Mouse (Mus musculus) lung, embryonic 15.5 days (tissue): Measurements from ENCODE around the gene Ptpn13. TPM values are rescaled to one million over a fixed set of nuclear protein-coding genes. Genes with fewer than 3 reads are reported as not detected.
A peak's percentile ranks its signal among the peaks of the same experiment; 100 is the strongest.

ENCODE experiments used
- ATAC-seq: fragments of 200-750 bp; cut with Nextera tagmentation; 2 replicates; pipeline ENCODE4 v1.8.0; 2017; ENCODE audit warnings: moderate number of reproducible peaks, borderline replicate concordance; ENCODE audit not compliant: low FRiP score, low TSS enrichment; ENCODE audit errors: extremely low read depth
- H3K27ac ChIP-seq: fragments of 300-500 bp; sonication (generic); 2 replicates; pipeline ENCODE4 v1.5.1; 2015; ENCODE audit warnings: moderate library complexity, mild to moderate bottlenecking, inconsistent platforms
- H3K27me3 ChIP-seq: fragments of 300-500 bp; sonication (generic); 2 replicates; pipeline ENCODE4 v1.6.1; 2015; ENCODE audit warnings: inconsistent platforms
- H3K36me3 ChIP-seq: fragments of 300-500 bp; sonication (generic); 2 replicates; pipeline ENCODE4 v1.6.1; 2015; ENCODE audit warnings: inconsistent platforms
- H3K4me1 ChIP-seq: fragments of 300-500 bp; sonication (generic); 2 replicates; pipeline ENCODE4 v1.6.1; 2015; ENCODE audit warnings: inconsistent platforms
- H3K4me2 ChIP-seq: fragments of 300-500 bp; sonication (generic); 2 replicates; pipeline ENCODE4 v1.6.1; 2015; ENCODE audit warnings: inconsistent platforms, mild to moderate bottlenecking, moderate library complexity
- H3K4me3 ChIP-seq: fragments of 300-500 bp; sonication (generic); 2 replicates; pipeline ENCODE4 v1.5.1; 2015; ENCODE audit warnings: mild to moderate bottlenecking, inconsistent platforms
- H3K9ac ChIP-seq: fragments of 300-500 bp; sonication (generic); 2 replicates; pipeline ENCODE4 v1.6.1; 2015; ENCODE audit warnings: inconsistent platforms
- H3K9me3 ChIP-seq: fragments of 300-500 bp; sonication (generic); 2 replicates; pipeline ENCODE4 v1.6.1; 2016; ENCODE audit warnings: inconsistent platforms
- WGBS: fragments of 180-500 bp; shearing (Covaris S2); methylation state at CpG from one replicate; pipeline ENCODE4 v1.1.7; 2015; 5-methylcytosine and 5-hydroxymethylcytosine counted together
- polyA plus RNA-seq: library from polyadenylated mRNA; unstranded; fragments of >200 nt; fragmentation: Nextera tagmentation; extraction: Ambion mirVana; gene quantifications from 2 replicates; pipeline ENCODE4 v1.2.1, GENCODE M21; 2015

The Ptpn13 gene
- polyA plus RNA-seq, 1 experiment from 2014 or later = 14.0 TPM

- ATAC-seq = peak; percentile 42; the same call in 1 of the 2 replicates
- H3K9ac ChIP-seq = no peak overlapping the region
- H3K9me3 ChIP-seq = no peaks in the 10 kb centered on the region
- H3K36me3 ChIP-seq = 0 out of 2 replicates have a peak, but pooled peaks cover 4% of the 10 kb centered on the region
- WGBS = 8% methylated on average over 6 of the region's 6 CpGs
- H3K27me3 ChIP-seq = no peaks in the 10 kb centered on the region
- no peak overlapping the region for H3K4me3 ChIP-seq
- 0 out of 2 replicates have a peak, but pooled peaks cover 5% of the 10 kb centered on the region for H3K4me1 ChIP-seq
- 0 out of 2 replicates have a peak overlapping the region, but pooled peaks have one; percentile 30 for H3K27ac ChIP-seq
- H3K4me2 ChIP-seq = no peak overlapping the region
Observed at GRCm38 (mm10) chr5:103499305-103499704, 74.3 kb downstream of the Ptpn13 start.

- H3K9me3 ChIP-seq = no peaks in the 10 kb centered on the region
- no peak overlapping the region for H3K4me2 ChIP-seq
- no peaks in the 10 kb centered on the region for H3K27me3 ChIP-seq
- H3K4me3 ChIP-seq = no peak overlapping the region
- WGBS = 90% methylated on average over 9 of the region's 9 CpGs
- 0 out of 2 replicates have a peak, but pooled peaks cover 5% of the 10 kb centered on the region for H3K4me1 ChIP-seq
- H3K27ac ChIP-seq = no peak overlapping the region
- no peak overlapping the region for H3K9ac ChIP-seq
- 0 out of 2 replicates have a peak, but pooled peaks cover 4% of the 10 kb centered on the region for H3K36me3 ChIP-seq
- no peak for ATAC-seq
Observed at GRCm38 (mm10) chr5:103501076-103501475, 76.1 kb downstream of the Ptpn13 start.

GRCm38 (mm10) chr5:103501839-103502238, 76.8 kb downstream of the Ptpn13 start:
- H3K9me3 ChIP-seq = no peaks in the 10 kb centered on the region
- 0 out of 2 replicates have a peak, but pooled peaks cover 5% of the 10 kb centered on the region for H3K4me1 ChIP-seq
- no peak overlapping the region for H3K4me2 ChIP-seq
- H3K4me3 ChIP-seq = no peak overlapping the region
- H3K27ac ChIP-seq = no peak overlapping the region
- ATAC-seq = no peak
- H3K27me3 ChIP-seq = no peaks in the 10 kb centered on the region
- 0 out of 2 replicates have a peak, but pooled peaks cover 4% of the 10 kb centered on the region for H3K36me3 ChIP-seq
- no peak overlapping the region for H3K9ac ChIP-seq
- 92% methylated on average over 6 of the region's 6 CpGs for WGBS

GRCm38 (mm10) chr5:103513162-103513561, 88.2 kb downstream of the Ptpn13 start:
- Histone ChIP-seq H3K4me1 (peaks cover 5% of the 10 kb centered on the region; the same call in 1 of the 2 replicates), H3K9ac (no peak overlapping the region), H3K4me2 (no peak overlapping the region), H3K36me3 (no peaks in the 10 kb centered on the region), H3K27ac (no peak overlapping the region), H3K9me3 (no peaks in the 10 kb centered on the region), H3K4me3 (no peak overlapping the region), H3K27me3 (no peaks in the 10 kb centered on the region)
- no peak for ATAC-seq
- 76% methylated on average over 9 of the region's 9 CpGs for WGBS

- Histone ChIP-seq H3K9ac (no peak overlapping the region), H3K4me3 (no peak overlapping the region), H3K27ac (no peak overlapping the region), H3K36me3 (no peaks in the 10 kb centered on the region), H3K4me2 (no peak overlapping the region), H3K27me3 (no peaks in the 10 kb centered on the region), H3K9me3 (no peaks in the 10 kb centered on the region), H3K4me1 (peaks cover 12% of the 10 kb centered on the region; the same call in 1 of the 2 replicates)
- 82% methylated on average over 7 of the region's 7 CpGs for WGBS
- no peak for ATAC-seq
Observed at GRCm38 (mm10) chr5:103514441-103514840, 89.4 kb downstream of the Ptpn13 start.

- Histone ChIP-seq H3K4me3 (no peak overlapping the region), H3K27ac (no peak overlapping the region), H3K9ac (no peak overlapping the region), H3K4me2 (no peak overlapping the region), H3K36me3 (no peaks in the 10 kb centered on the region), H3K27me3 (no peaks in the 10 kb centered on the region), H3K9me3 (no peaks in the 10 kb centered on the region), H3K4me1 (peaks cover 12% of the 10 kb centered on the region; the same call in 1 of the 2 replicates)
- WGBS = 74% methylated on average over 4 of the region's 4 CpGs
- no peak for ATAC-seq
Observed at GRCm38 (mm10) chr5:103515876-103516275, 90.9 kb downstream of the Ptpn13 start.

GRCm38 (mm10) chr5:103516555-103516954, 91.6 kb downstream of the Ptpn13 start:
- H3K27ac ChIP-seq = no peak overlapping the region
- H3K4me3 ChIP-seq = no peak overlapping the region
- H3K9ac ChIP-seq = no peak overlapping the region
- no peaks in the 10 kb centered on the region for H3K27me3 ChIP-seq
- no peaks in the 10 kb centered on the region for H3K9me3 ChIP-seq
- ATAC-seq = no peak
- peaks cover 12% of the 10 kb centered on the region; the same call in 1 of the 2 replicates for H3K4me1 ChIP-seq
- no peak overlapping the region for H3K4me2 ChIP-seq
- no peaks in the 10 kb centered on the region for H3K36me3 ChIP-seq

GRCm38 (mm10) chr5:103517641-103518040, 92.6 kb downstream of the Ptpn13 start:
- ATAC-seq = no peak
- Histone ChIP-seq H3K9ac (no peak overlapping the region), H3K36me3 (no peaks in the 10 kb centered on the region), H3K4me2 (no peak overlapping the region), H3K4me1 (peaks cover 12% of the 10 kb centered on the region; the same call in 1 of the 2 replicates), H3K27ac (peak overlapping the region; percentile 5; the same call in 1 of the 2 replicates), H3K4me3 (no peak overlapping the region), H3K9me3 (no peaks in the 10 kb centered on the region), H3K27me3 (no peaks in the 10 kb centered on the region)
- WGBS = 64% methylated on average over 6 of the region's 6 CpGs

- H3K4me1 ChIP-seq = peaks cover 17% of the 10 kb centered on the region; the same call in 1 of the 2 replicates
- no peaks in the 10 kb centered on the region for H3K27me3 ChIP-seq
- H3K4me2 ChIP-seq = no peak overlapping the region
- H3K9me3 ChIP-seq = no peaks in the 10 kb centered on the region
- 0 out of 2 replicates have a peak, but pooled peaks have one; percentile 44 for ATAC-seq
- WGBS = 53% methylated on average over 14 of the region's 14 CpGs
- no peaks in the 10 kb centered on the region for H3K36me3 ChIP-seq
- H3K27ac ChIP-seq = no peak overlapping the region; the same call in 1 of the 2 replicates
- no peak overlapping the region for H3K4me3 ChIP-seq
- H3K9ac ChIP-seq = no peak overlapping the region
Observed at GRCm38 (mm10) chr5:103518797-103519468, 93.9 kb downstream of the Ptpn13 start.

- Histone ChIP-seq H3K4me3 (no peak overlapping the region), H3K9ac (no peak overlapping the region), H3K36me3 (0 out of 2 replicates have a peak, but pooled peaks cover 3% of the 10 kb centered on the region), H3K9me3 (no peaks in the 10 kb centered on the region), H3K27me3 (no peaks in the 10 kb centered on the region), H3K4me2 (no peak overlapping the region), H3K27ac (no peak overlapping the region), H3K4me1 (peaks cover 17% of the 10 kb centered on the region; the same call in 1 of the 2 replicates)
- ATAC-seq = no peak
- 24% methylated on average over 3 of the region's 3 CpGs for WGBS
Observed at GRCm38 (mm10) chr5:103522371-103522770, 97.4 kb downstream of the Ptpn13 start.

- Histone ChIP-seq H3K27me3 (no peaks in the 10 kb centered on the region), H3K4me1 (peaks cover 5% of the 10 kb centered on the region; the same call in 1 of the 2 replicates), H3K4me3 (no peak overlapping the region), H3K27ac (no peak overlapping the region), H3K36me3 (peaks cover 17% of the 10 kb centered on the region; the same call in 1 of the 2 replicates), H3K9ac (no peak overlapping the region), H3K4me2 (no peak overlapping the region), H3K9me3 (no peaks in the 10 kb centered on the region)
- ATAC-seq = no peak
- 75% methylated on average over 20 of the region's 20 CpGs for WGBS
Observed at GRCm38 (mm10) chr5:103526668-103527436, 101.9 kb downstream of the Ptpn13 start.

- no peak overlapping the region for H3K4me2 ChIP-seq
- no peak overlapping the region for H3K27ac ChIP-seq
- H3K9ac ChIP-seq = no peak overlapping the region
- 64% methylated on average over 6 of the region's 6 CpGs for WGBS
- H3K4me1 ChIP-seq = peaks cover 5% of the 10 kb centered on the region; the same call in 1 of the 2 replicates
- H3K27me3 ChIP-seq = no peaks in the 10 kb centered on the region
- no peaks in the 10 kb centered on the region for H3K9me3 ChIP-seq
- no peak for ATAC-seq
- no peak overlapping the region for H3K4me3 ChIP-seq
- H3K36me3 ChIP-seq = peaks cover 17% of the 10 kb centered on the region; the same call in 1 of the 2 replicates
Observed at GRCm38 (mm10) chr5:103527437-103527718, 102.4 kb downstream of the Ptpn13 start.
